Mouse (Mus musculus) spleen, postnatal 14 days (tissue): ENCODE measurements around the gene Anxa7.

Experiments used
- DNase-seq, 2 experiments: peaks; one replicate each; pipeline ENCODE4 v3.0.0; 2021 to 2022; ENCODE audit warnings: low spot score in 2 of 2

Anxa7 gene

DNA sequence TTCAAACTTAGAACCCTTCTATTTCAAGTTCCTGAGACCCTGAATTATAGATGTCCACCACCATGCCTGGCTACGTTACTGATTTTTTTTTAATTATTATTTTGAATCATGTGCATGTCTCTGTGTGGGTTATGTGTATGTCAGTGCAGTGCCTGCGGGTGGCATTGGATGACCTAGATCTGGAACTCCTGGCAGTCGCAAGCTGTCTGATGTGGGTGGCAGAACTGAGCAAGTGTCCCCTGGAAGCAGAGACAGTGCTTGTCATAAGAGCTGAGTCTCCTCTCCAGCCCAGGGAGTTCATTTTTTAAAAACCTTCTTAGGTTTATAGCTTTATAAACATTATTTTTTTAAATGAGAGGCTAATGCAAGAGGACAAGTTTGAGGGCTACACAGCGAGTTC lies 47.5 kb downstream of the Anxa7 start:
- no peak for DNase-seq

DNA sequence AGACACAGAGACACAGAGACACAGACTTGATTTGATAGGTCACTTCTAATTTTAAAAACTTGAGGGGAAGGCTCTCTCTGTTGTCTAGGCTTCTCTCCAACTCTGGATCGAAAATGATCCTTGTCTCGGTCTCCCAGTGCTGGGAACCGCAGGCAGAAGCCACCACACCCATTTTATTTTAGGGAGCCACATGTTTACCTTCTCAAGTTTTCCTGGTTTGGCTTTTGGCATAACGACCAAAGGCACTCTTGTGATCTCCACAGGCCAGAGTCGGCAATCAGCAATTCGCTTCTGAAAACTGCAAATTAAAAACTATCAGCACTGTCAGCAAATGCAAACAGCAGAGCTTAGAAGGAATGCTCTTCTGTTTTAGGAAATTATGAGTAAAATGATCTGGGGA lies 48.2 kb downstream of the Anxa7 start:
- no peak for DNase-seq

DNA sequence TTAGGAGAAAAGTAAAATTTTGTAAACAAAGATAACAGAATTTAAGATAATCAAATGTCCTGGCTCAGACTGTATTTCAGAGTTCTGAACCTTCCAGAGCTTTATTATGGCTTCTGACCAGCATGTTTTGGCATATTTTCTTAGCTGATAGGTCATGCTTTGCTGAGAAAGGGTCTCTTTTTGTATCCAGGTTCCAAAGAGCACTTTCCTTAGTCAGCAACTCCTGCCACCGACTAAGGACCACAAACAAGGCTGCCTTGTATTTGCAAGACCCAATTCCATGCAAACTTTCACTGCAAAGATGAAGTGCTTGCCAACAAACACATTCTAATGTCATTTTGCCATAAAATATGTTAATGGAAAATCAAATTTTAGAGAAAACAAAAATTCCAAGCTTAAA lies 50.1 kb downstream of the Anxa7 start:
- DNase-seq = no peak

DNA sequence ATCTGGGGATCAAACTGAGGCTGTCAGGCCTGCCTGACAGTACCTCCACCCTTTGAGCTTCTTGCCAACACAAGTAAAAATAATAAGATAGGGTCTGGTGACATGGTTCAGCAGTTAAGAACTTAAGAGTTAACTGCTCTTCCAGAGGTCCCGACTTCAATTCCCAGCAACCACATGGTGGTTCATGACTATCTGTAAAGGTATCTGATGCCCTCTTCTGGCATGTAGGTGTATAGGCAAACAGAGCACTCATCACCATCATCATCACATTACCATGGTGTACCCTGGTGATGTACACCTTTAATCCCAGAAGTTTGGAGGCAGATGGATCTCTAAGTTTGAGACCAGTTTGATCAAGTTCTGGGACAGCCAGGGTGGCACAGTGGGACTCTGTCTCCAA lies 51.3 kb downstream of the Anxa7 start:
- no peak for DNase-seq

DNA sequence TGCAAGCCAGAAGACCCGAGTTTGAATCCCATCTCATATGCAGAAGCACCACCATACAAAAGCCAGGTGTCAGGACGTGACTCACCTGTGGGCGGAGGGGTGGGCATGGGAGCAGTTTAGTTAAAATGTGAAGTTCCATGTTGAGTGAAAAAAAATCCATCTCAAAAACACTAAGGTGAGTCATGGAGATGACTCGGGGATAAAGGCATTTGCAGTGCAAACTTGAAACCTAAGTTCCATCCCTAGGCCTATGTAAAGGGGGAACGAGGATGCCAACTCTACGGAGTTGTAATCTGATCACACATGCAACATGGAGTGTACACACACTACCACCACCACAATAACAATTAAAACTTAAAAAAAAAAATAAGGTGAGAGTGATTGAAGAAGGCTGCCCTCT lies 56.9 kb downstream of the Anxa7 start:
- DNase-seq = no peak

DNA sequence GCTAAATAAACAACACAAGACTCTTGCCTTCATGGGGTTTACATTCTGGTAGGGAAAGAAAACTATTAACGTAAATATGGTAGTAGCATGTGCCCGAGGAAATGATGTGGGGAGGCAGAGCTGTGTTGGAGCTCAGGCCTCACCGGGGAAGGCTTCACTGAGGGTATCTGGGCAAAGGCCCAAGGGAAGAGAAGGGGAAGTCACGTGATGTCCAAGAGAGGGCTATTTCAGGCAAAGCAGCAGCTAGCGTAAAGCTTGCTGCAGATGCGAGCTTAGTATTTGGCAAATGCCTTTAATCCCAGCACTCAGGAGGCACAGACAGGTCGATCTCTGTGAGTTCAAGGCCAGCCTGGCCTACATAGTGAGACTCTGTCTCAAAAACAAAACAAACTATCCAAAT lies 57.7 kb downstream of the Anxa7 start:
- no peak for DNase-seq
